Mouse (Mus musculus): ENCODE data around the gene Olfr1442. TPM values are rescaled to one million over a fixed set of nuclear protein-coding genes. Genes with fewer than 3 reads are reported as not detected.

The Olfr1442 gene
- not detected for total RNA-seq (2023)

GRCm38 (mm10) chr19:12670139-12670538 lies at the start of gene Olfr1442:
Gene Olfr1442 (plus strand): TSS chr19:12670439.

GRCm38 (mm10) chr19:12633176-12633575 lies 37.1 kb upstream of the Olfr1442 start, which contains the start of gene Glyat:
Gene Glyat (plus strand): TSS chr19:12633308.

GRCm38 (mm10) chr19:12677812-12678211 lies 7.6 kb downstream of the Olfr1442 start, which contains the start of gene Olfr1443:
Gene Olfr1443 (plus strand): TSS chr19:12678112.

GRCm38 (mm10) chr19:12695590-12695989 lies 25.4 kb downstream of the Olfr1442 start, which contains the start of gene Keg1:
Gene Keg1 (plus strand): TSS chr19:12695786.

Other genes starting within 250 kb of the Olfr1442 start
- not detected for gene Pfpl, start 242.5 kb upstream of the Olfr1442 start, total RNA-seq (2023)
- 10 to 100 TPM in 1 of 2 experiments, 1 to 10 TPM in 1; 8.7 to 17.2 TPM for gene Mpeg1, start 209.7 kb upstream of the Olfr1442 start, total RNA-seq (2023)
- gene Dtx4, start 169.0 kb upstream of the Olfr1442 start, total RNA-seq (2023): 1 to 10 TPM; 3.6 to 6.2 TPM
- gene Fam111a, start 124.7 kb upstream of the Olfr1442 start, total RNA-seq (2023): 10 to 100 TPM; 20.3 to 27.8 TPM
- gene Gm4952, start 70.5 kb upstream of the Olfr1442 start, total RNA-seq (2023): not detected
- gene Glyat, start 37.1 kb upstream of the Olfr1442 start, total RNA-seq (2023): not detected
- not detected for gene Olfr1443, start 7.7 kb downstream of the Olfr1442 start, total RNA-seq (2023)
- gene Keg1, start 25.3 kb downstream of the Olfr1442 start, total RNA-seq (2023): not detected
- 1 to 10 TPM; 5.7 to 6.1 TPM for gene Cntf, start 95.2 kb downstream of the Olfr1442 start, total RNA-seq (2023)
- 10 to 100 TPM; 85.1 to 88.8 TPM for gene Zfp91, start 125.7 kb downstream of the Olfr1442 start, total RNA-seq (2023)
- gene Lpxn, start 125.8 kb downstream of the Olfr1442 start, total RNA-seq (2023): 10 to 100 TPM; 42.7 to 50.1 TPM
- 1 to 10 TPM; 4.5 to 5.5 TPM for gene Gm5244, start 176.2 kb downstream of the Olfr1442 start, total RNA-seq (2023)
- gene Olfr1444, start 186.8 kb downstream of the Olfr1442 start, total RNA-seq (2023): 1 to 10 TPM in 1 of 2 experiments, not detected in 1; 1.1 TPM
- not detected for gene Olfr1445, start 213.4 kb downstream of the Olfr1442 start, total RNA-seq (2023)
- gene Olfr1446, start 223.1 kb downstream of the Olfr1442 start, total RNA-seq (2023): not detected
- not detected for gene Olfr1447, start 233.3 kb downstream of the Olfr1442 start, total RNA-seq (2023)

Measured in T-cell, adult 66 days (primary cell).